Mouse (Mus musculus) heart, embryonic 12.5 days (tissue): ENCODE results near the gene Efna2. TPM values are rescaled to one million over a fixed set of nuclear protein-coding genes. Genes with fewer than 3 reads are reported as not detected.
A peak's percentile ranks its signal among the peaks of the same experiment; 100 is the strongest.
"Not testable (repeated sequence)": the region's sequence is repeated elsewhere in the genome, so short reads cannot be mapped to it uniquely, and the experiment has no call there.

Experiments used
- ATAC-seq: fragments of 200-750 bp; cut with Nextera tagmentation; 2 replicates; pipeline ENCODE4 v1.8.0; 2017; ENCODE audit warnings: moderate TSS enrichment, moderate library complexity; ENCODE audit not compliant: insufficient number of reproducible peaks, low FRiP score
- H3K27ac ChIP-seq: fragments of 300-500 bp; sonication (generic); 2 replicates; pipeline ENCODE4 v1.5.1; 2016; ENCODE audit warnings: mild to moderate bottlenecking, moderate library complexity; ENCODE audit not compliant: poor library complexity, severe bottlenecking
- H3K27me3 ChIP-seq: fragments of 300-500 bp; sonication (generic); replicated peaks from 2 replicates; pipeline ENCODE4 v1.6.1; 2016; ENCODE audit warnings: mild to moderate bottlenecking, moderate library complexity
- H3K36me3 ChIP-seq: fragments of 300-500 bp; sonication (generic); 2 replicates; pipeline ENCODE4 v1.6.1; 2016; ENCODE audit warnings: mild to moderate bottlenecking, moderate library complexity
- H3K4me1 ChIP-seq: fragments of 300-500 bp; sonication (generic); replicated peaks from 2 replicates; pipeline ENCODE4 v1.6.1; 2016; ENCODE audit warnings: mild to moderate bottlenecking
- H3K4me2 ChIP-seq: fragments of 300-500 bp; sonication (generic); 2 replicates; pipeline ENCODE4 v1.6.1; 2016; ENCODE audit warnings: mild to moderate bottlenecking, moderate library complexity
- H3K4me3 ChIP-seq: fragments of 300-500 bp; sonication (generic); 2 replicates; pipeline ENCODE4 v1.5.1; 2016; ENCODE audit warnings: mild to moderate bottlenecking
- H3K9ac ChIP-seq: fragments of 300-500 bp; sonication (generic); 2 replicates; pipeline ENCODE4 v1.6.1; 2016; ENCODE audit warnings: mild to moderate bottlenecking, moderate library complexity
- H3K9me3 ChIP-seq: fragments of 300-500 bp; sonication (generic); replicated peaks from 2 replicates; pipeline ENCODE4 v1.6.1; 2016; ENCODE audit warnings: mild to moderate bottlenecking, moderate library complexity
- WGBS: fragments of 180-500 bp; shearing (Covaris S2); methylation state at CpG from one replicate; pipeline ENCODE4 v1.1.7; 2016; 5-methylcytosine and 5-hydroxymethylcytosine counted together
- polyA plus RNA-seq: library from polyadenylated mRNA; unstranded; fragments of >200 nt; fragmentation: Nextera tagmentation; extraction: Ambion mirVana; gene quantifications from 2 replicates; pipeline ENCODE4 v1.2.1, GENCODE M21; 2016

Efna2 gene
- polyA plus RNA-seq, 1 experiment from 2014 or later = 16.6 TPM

GRCm38 (mm10) chr10:80220676-80221075 is 41.4 kb downstream of the Efna2 start:
- Histone ChIP-seq H3K4me1 (peaks cover 12% of the 10 kb centered on the region), H3K36me3 (no peaks in the 10 kb centered on the region), H3K9ac (no peak overlapping the region), H3K27ac (no peak overlapping the region), H3K9me3 (no peaks in the 10 kb centered on the region), H3K4me3 (no peak overlapping the region), H3K4me2 (no peak overlapping the region), H3K27me3 (0 out of 2 replicates have a peak, but pooled peaks cover 5% of the 10 kb centered on the region)
- no peak for ATAC-seq
- WGBS = 43% methylated on average over 8 of the region's 9 CpGs

DNA sequence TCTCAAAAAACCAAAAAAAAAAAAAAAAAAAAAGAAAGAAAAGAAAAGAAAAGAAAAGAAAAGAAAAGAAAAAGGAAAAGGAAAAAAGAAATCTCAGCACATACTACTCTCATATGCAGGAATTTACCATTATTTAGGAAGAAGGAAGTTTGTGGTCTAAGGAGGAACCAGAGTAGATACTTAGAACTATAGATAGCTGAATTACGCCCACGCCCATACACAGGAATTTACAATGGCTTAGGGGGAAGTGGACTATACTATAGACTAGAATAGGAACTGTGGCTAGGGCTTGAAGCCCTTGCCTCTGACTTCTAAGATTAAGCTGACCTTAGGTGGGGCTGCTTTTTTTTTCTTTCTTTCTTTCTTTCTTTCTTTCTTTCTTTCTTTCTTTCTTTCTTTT is 43.9 kb downstream of the Efna2 start:
- H3K27me3 ChIP-seq, H3K36me3 ChIP-seq, H3K27ac ChIP-seq, H3K4me3 ChIP-seq, H3K4me2 ChIP-seq, H3K9me3 ChIP-seq, ATAC-seq, H3K9ac ChIP-seq: not testable (repeated sequence)
- 91% methylated on average over 2 of the region's 2 CpGs for WGBS
- H3K4me1 ChIP-seq = peaks cover 23% of the 10 kb centered on the region

GRCm38 (mm10) chr10:80226071-80226415 is 46.8 kb downstream of the Efna2 start:
- under 1% methylated on average over 14 of the region's 14 CpGs for WGBS
- H3K9me3 ChIP-seq = no peaks in the 10 kb centered on the region
- ATAC-seq = 0 out of 2 replicates have a peak, but pooled peaks have one; percentile 0

GRCm38 (mm10) chr10:80226416-80227165 is 47.3 kb downstream of the Efna2 start, which contains the start of gene Mum1:
Gene Mum1, plus strand, starts transcription at chr10:80226434.
- ATAC-seq = peak; percentile 99
- Histone ChIP-seq H3K4me3 (peak within 1 kb of the TSS; percentile 89), H3K4me2 (peak within 1 kb of the TSS; percentile 88), H3K27me3 (no peaks in the 10 kb centered on the region), H3K9ac (peak within 1 kb of the TSS; percentile 98), H3K36me3 (peaks cover 25% of the 10 kb centered on the region), H3K4me1 (peaks cover 28% of the 10 kb centered on the region), H3K9me3 (no peaks in the 10 kb centered on the region), H3K27ac (peak within 1 kb of the TSS; percentile 91)
- WGBS = under 1% methylated on average over 63 of the region's 75 CpGs

More at GRCm38 (mm10) chr10:80226071-80226415, 46.8 kb downstream of the Efna2 start:
- Histone ChIP-seq H3K36me3 (peaks cover 21% of the 10 kb centered on the region), H3K4me3 (peak overlapping the region; percentile 89), H3K4me1 (peaks cover 33% of the 10 kb centered on the region), H3K27ac (peak overlapping the region; percentile 77), H3K9ac (no peak overlapping the region), H3K27me3 (no peaks in the 10 kb centered on the region), H3K4me2 (peak overlapping the region; percentile 88)

DNA sequence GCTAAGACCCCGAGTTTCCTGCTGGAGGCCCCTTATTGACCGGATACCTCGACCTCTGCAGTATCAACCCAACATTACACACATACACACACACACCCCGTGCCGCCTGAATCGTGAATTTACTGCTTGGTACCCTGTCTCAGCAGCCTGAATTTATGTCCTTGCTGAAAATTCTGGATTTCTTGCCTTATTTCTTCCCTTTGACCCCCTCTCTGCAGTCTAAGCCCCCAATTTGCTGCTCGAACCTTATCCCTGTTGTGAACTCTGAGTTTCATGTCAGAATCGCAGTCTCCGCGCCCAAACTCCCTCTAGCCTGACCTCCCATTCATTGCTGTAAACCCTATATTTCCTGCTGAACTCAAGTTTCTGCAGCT is 47.9 kb downstream of the Efna2 start:
- no peak for ATAC-seq
- Histone ChIP-seq H3K36me3 (peaks cover 30% of the 10 kb centered on the region), H3K9ac (peak overlapping the region; percentile 98), H3K4me3 (peak overlapping the region; percentile 89), H3K27me3 (no peaks in the 10 kb centered on the region), H3K4me2 (peak overlapping the region; percentile 88), H3K9me3 (no peaks in the 10 kb centered on the region), H3K4me1 (peaks cover 27% of the 10 kb centered on the region), H3K27ac (peak overlapping the region; percentile 91)
- WGBS = 8% methylated on average over 10 of the region's 10 CpGs

DNA sequence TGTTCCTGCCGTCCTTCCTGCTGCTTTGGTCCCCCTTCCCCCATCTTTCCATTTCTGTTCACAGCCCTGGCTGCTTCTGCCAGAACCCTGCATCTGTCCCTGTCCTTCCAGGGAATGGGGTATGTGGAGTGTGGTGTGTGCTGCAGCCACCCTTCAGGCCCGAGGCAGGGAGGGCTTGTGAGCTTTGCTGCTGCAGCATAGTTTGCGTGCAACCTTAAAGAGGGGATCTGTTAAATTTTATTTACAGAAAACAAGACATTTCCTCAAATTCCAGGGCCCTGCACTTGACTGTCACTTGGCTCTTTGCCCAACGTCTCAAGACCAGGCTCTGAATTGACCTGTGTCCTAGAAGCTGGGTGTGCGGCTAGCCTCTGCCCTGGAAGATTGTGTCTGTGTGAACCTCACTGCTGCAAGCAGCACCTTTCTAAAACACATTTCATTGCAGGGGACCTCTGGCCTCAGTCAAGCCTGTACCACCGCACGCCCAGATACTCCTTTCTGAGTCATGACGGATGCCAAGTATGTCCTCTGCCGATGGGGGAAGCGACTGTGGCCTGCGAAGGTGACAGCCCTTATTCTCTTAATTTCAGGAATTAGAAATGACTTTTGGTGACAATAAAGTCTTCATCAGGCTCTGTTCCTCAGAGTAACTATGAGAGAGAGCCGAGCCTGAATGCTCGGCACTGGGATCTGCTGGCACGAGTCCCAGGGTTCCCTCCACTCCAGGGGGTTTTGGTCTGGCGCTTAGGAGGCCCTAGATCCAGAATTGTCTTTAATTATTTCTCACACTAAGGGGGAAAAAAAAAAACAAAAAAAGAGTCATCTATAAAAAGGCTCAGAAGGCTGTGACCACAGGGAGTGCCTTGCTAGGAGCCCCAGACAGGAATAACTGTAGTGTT is 48.8 kb downstream of the Efna2 start:
- no peaks in the 10 kb centered on the region for H3K9me3 ChIP-seq
- ATAC-seq = no peak

DNA sequence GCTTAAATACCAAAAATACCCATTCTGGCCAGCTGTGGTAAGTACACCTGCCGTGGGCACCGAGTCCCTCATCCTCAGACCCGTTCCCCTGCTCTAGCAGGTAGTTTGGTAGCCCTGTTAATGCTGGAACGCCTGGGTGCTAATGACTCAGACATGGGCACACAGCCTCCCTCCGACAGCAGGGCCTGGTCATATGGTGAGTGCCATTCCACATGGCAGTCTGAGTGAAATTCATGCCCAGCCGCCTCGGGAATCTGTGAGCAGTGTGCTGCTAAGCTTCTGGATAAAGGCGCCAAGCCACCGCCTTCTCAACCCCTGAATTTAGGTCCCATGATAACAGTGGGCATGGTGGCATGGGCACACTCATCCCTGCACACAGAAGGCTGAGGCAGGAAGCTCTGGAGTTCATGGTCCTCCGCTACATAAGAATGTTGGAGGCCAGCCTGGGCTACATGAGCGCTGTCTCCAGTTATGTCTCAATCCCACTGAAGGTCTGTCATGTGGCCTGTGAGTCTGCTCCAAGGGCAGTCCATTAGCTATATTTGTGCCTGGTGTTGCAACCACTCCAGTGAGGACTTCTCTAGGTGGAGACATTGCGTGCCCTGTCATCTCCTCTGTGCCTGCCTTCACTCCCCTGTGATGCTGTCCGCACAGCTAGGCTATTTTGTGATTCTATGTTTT is 57.0 kb downstream of the Efna2 start:
- peaks cover 26% of the 10 kb centered on the region for H3K4me1 ChIP-seq
- no peak for ATAC-seq
- no peak overlapping the region for H3K9ac ChIP-seq
- H3K27me3 ChIP-seq = no peaks in the 10 kb centered on the region
- H3K4me3 ChIP-seq = no peak overlapping the region
- no peak overlapping the region for H3K4me2 ChIP-seq
- H3K9me3 ChIP-seq = no peaks in the 10 kb centered on the region
- WGBS = 92% methylated on average over 13 of the region's 13 CpGs
- H3K27ac ChIP-seq = no peak overlapping the region
- peaks cover 100% of the 10 kb centered on the region for H3K36me3 ChIP-seq

More for the DNA sequence above, 48.8 kb downstream of the Efna2 start:
- Histone ChIP-seq H3K4me3 (peak overlapping the region; percentile 89), H3K27me3 (no peaks in the 10 kb centered on the region), H3K27ac (peak overlapping the region; percentile 91), H3K4me1 (peaks cover 37% of the 10 kb centered on the region), H3K9ac (peak overlapping the region; percentile 98), H3K4me2 (peak overlapping the region; percentile 88), H3K36me3 (peaks cover 40% of the 10 kb centered on the region)
- WGBS = 52% methylated on average over 15 of the region's 15 CpGs

- Histone ChIP-seq H3K9ac (no peak overlapping the region), H3K9me3 (no peaks in the 10 kb centered on the region), H3K4me2 (no peak overlapping the region), H3K27ac (no peak overlapping the region), H3K4me1 (peaks cover 29% of the 10 kb centered on the region), H3K36me3 (peaks cover 98% of the 10 kb centered on the region), H3K27me3 (no peaks in the 10 kb centered on the region), H3K4me3 (no peak overlapping the region)
- WGBS = 81% methylated on average over 4 of the region's 4 CpGs
- ATAC-seq = no peak
Observed at GRCm38 (mm10) chr10:80237020-80237419, 57.7 kb downstream of the Efna2 start.

DNA sequence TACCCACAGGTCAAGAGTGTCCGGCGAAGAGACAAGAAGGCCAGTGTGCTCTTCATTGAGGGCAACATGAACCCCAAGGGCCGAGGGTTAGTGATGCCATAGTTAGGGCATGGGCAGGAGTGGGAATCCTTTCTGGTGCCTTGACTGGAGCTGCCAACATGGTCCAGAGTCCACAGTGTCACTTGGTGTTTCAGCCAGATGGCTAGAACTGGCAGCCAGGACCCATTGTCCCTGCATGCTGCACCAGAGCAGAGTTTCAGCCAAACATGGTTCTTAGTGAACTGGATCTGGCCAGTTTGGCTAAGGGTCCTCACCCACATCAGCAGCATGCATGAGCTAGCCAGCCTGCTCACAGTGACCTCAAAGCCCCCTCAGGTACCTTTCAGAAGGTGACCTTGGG is 59.0 kb downstream of the Efna2 start:
- Histone ChIP-seq H3K9ac (no peak overlapping the region), H3K4me2 (no peak overlapping the region), H3K4me1 (peaks cover 27% of the 10 kb centered on the region), H3K9me3 (no peaks in the 10 kb centered on the region), H3K36me3 (peaks cover 98% of the 10 kb centered on the region), H3K27me3 (no peaks in the 10 kb centered on the region), H3K27ac (no peak overlapping the region), H3K4me3 (no peak overlapping the region)
- ATAC-seq = no peak
- WGBS = 89% methylated on average over 3 of the region's 3 CpGs
